Mouse (Mus musculus): ENCODE measurements around the gene Cacng5. TPM values are rescaled to one million over a fixed set of nuclear protein-coding genes. Genes with fewer than 3 reads are reported as not detected.

The Cacng5 gene
- total RNA-seq, 1 experiment from 2014 or later: 0.33 TPM

DNA sequence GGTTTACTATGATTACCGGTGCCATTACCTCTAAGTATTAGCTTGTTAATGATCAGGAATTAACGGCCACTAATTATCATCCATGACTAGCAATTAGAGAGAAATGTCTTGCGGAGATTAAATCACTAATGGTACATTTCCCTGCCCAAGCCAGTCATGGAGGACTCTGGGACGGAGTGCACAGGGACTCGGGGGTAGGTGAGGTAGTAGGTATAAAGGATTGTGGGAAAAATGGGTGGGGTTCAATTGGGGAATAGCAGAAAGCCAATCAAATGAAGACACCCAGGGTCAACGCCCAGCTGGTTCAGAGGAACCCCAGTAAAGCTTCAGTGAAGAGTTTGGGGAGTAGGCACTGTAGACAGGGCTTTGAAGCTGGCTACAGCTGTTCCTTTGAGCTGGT is 27.5 kb downstream of the Cacng5 start:
- DNase-seq: no peak

DNA sequence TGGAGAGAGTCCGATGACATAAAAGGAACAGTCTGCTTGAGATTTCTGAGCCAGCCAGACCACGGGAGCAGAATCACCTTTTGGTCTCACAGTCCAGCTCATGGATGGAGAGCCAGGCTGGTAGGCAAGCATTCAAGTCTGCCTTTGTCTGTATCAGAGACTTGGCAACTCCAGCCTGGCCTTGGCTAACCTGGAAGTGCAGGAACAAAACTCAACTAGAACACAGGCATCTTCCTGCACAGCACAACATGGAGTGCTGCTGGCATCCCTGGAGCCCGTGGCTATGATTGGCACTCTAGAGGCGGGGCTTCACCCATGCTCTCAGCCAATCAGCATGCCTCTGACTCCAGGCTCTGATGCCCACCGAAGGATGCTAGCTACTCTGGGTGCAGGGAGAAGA is 38.0 kb downstream of the Cacng5 start:
- no peak for DNase-seq

DNA sequence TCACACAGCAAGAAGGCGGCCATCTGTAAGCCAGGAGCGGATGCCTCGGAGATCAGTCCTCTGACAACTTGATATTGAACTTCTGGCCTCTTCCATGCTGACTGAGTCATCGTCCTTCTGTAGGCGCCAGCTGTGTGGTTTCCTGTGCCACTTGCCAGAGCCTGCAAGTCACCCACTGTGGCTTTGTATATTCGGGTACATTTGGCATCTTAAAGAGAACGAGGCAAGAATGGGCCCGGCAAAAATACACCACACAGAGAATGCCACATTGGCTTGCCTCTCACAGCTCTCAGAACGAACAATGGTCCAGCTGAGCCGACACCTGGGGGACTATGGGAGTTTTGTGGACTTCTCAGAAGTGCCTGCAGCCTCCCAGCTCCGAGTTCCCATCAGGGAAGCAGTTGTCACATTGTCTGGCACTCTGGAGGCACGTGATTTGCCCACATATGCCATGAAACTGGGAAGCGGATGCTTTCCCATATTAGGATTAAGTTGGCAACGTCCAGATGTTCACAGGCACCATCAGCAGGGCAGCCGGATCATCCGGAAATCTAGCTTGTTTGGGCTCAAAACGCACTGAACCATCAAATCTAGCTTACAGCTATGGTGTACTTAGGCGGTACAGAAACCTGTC is 38.9 kb downstream of the Cacng5 start:
- DNase-seq: no peak

DNA sequence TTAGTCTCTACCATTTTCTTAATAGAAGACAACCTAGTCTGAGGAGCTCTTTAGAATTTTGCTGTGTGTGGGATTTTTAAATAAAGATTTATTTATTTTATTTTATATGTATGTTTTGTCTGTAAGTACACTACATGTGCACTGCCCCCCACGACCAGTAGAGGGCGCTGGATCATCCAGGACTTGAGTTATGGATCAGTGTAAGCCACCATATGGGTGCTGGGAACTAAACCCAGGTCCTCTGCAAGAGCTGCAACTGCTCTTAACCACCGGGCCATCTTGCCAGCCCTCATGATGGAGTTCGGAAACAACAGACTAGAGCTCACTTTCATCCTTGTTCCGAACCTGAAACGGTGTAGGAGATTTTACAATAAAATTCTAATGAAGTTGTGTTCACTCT is 42.1 kb downstream of the Cacng5 start:
- no peak for DNase-seq

DNA sequence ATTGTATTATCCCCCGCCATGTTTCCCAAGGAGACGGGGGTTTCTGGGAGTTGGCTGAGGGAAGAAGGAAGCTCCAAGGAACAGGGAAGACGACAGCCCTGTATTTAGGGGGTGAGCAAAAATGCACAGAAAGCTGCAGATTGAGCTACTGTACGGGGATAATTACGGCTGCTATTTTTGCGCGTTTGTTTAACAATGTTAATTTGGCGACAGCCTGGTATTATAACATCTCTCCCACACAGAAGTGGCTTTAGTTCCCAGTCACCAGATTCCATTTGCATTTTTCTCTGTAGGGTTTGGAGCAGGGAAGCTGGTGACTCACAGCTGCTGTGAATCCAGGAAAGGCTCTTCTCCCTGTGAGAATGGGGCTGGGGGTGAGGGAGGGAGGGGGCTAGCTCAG is 47.3 kb downstream of the Cacng5 start:
- DNase-seq: no peak

DNA sequence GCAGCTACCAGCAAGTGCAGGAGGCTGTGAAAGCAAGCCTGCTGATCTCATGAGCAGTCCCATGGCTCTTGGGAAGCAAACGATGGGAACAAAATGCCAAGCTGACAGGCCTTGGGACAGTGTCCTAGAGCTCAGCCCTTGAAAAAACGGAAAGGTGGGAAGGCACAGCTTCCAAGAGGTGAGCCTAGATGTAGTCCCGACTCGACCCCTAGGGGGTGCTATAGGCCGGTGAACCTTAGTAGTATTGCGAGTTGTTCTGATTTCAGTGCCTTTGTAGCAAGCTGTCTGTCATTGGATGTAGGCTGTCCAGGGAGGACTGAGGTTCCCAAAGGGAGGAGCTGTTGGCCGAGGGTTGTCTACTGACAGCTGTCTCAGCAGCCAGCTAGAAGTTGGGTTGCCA is 49.7 kb downstream of the Cacng5 start:
- DNase-seq: peak; percentile 85

DNA sequence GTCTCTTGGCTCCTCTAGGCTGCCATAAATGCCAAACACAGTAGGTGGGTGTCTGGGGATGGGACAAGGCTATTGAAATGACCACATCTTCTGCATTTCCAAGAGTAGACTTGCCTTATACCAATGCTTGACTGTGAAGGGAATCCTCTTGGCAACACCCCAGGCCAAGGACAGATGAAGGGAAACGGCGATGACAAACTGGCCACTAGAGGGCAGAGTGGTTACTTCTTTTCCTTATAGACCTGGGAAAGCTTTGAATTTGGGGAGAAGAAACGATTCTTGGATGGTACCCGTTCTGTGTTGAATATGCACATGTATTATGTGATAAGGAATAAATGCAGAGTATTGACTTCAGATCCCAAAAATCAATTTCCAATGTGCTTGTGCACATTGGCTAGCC is 50.8 kb downstream of the Cacng5 start:
- DNase-seq: peak; percentile 83

DNA sequence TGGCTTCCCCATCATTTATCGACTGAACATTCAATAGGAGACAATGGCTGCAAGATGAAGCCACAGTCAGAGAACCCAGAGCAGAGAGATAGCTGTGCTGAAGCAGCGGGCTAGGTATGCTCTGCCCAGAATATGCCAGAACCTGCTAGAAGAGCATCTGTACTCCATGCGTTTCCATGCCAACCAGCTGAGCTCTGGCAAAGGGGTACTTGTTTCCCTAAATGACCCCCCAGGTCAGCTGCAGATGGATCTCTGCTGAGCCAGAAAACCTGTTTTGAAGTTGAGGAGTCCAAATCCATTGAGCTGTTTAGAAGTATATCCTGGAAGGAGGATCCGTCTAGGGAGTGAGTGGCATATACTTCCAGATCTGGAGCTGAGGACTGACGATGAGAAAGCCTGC is 53.1 kb downstream of the Cacng5 start:
- DNase-seq: no peak

DNA sequence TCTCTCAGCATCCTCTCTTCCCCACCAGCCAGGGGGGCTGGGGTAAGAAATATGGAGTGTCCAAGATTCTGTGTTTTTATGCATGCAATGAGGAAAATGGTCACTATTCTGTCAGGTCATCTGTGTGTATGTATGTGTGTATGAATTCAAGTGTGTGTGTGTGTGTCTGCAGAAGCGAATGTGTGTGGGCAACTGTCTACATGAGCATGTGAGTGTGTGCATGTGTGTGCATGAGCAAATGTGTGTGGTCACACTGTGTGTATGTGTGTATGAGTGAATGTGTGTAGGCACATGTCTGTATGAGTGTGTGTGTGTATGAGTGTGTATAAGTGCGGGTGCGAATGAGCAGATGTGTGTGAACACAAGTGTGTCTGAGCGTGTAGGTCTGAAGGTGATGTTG is 55.0 kb downstream of the Cacng5 start:
- DNase-seq: no peak

DNA sequence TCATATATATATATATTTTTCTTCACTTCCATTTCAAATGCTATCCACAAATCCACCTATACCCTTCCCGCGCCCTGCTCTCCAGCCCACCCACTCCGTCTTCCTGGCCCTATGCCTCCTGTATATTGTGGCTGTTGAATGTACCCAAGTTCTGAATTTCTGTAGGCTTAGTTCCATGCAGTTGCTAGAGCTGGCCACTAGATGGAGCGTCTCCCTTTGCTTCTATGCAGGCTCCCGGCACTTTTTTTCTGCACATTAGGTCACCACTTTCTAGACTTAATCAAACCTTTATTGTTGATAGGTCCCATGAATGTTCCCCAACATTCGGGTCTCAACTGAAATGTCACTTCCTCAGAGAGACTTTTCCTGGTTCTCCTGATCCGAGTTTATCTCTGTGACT is 55.6 kb downstream of the Cacng5 start:
- DNase-seq: peak; percentile 52

DNA sequence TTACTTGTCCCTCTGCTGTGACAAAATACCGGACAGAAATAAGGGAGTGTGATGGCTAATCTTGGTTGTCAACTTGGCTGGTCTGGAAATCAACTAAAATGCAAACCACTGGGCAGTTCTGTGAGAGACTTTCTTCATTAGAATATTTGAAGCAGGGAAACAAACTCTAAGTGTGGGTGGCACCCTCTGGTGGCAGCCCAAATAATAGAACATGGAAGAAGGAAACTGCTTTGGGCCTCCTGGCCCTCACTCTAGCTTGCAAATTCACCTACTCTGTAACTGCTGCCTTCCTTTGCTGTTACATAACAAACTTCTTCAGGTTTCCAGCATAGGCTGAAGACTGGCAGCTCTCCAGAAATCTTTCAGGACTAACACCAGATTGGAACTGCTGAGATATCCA is 61.8 kb downstream of the Cacng5 start:
- DNase-seq: peak; percentile 73

DNA sequence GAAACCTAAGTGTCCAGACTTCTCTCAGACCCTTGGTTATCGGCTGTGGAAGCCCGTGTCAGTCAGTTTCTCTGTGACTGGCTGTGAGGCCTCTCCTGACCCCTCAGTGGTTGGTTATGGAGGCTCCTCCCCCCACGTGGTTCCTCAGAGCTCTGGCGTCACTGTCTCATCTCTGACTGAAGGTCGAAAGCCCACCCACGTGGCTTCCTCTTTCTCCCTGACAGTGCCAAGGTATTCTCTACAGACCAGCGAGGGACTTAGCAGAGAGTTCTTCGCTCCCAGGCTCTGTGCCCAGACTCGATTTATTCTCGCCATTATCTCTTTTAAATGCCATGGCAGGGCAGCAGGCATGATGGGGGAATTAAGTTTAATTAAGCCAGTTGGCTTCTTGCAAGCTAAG is 65.2 kb downstream of the Cacng5 start:
- peak; percentile 54 for DNase-seq

DNA sequence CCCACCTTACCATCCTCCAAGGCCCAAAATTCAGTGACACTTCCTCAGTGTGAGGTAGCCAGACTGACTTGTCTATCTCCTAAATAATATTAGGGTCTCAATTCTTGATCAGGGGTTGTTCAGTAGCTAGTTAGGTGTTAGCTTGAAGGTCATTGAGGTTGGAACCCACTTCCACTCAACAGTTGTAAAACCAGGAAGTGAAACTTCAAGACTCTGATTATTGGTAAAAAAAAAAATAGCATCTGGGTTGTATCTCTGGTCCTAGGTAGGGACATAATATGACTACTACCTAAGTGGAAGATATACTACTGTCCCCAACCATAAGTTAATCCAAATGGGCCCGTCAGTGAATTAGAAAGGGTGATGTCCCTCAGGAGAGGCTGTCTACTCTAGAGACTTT is 70.7 kb downstream of the Cacng5 start:
- no peak for DNase-seq

DNA sequence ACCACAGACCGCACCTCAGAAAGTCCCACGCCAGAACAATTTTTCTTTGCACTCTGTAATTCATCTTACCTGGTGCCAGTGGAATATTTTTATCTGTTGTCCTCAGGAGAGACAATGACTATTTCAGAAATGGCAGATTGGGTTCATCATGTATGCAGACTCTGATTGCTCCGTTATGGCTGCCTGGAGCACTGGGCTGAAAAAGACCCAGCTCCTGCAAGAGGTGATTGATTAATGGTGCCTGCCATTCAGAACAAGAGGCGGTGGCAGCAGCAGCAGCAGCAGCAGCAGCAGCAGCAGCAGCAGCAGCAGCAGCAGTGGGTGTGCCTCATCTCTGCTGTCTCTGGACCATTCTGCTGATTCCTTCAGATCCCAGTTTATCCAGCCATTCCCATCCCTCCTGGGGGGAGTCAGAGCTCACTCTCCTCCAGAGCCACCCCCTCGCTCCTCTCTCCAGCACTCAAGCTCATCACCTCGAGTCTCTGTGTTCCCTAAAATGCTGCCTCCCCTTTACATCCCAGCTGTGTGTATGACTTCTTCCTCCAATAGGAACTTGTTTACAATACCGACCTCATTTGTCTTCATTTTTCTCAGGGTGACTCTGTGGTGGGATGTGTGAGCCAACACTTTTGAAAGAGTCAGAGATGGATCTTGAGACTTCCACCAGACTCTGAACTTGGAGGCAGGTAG is 81.4 kb downstream of the Cacng5 start:
- no peak for DNase-seq

Other genes starting within 250 kb of the Cacng5 start
- 0.26 TPM in 1 of 2 replicates, not detected in the other for gene Cacng1, start 198.5 kb downstream of the Cacng5 start, total RNA-seq (2021)
- gene Cacng4, start 120.5 kb downstream of the Cacng5 start, total RNA-seq (2021): 2.2 and 2.7 TPM in 2 replicates